Mouse (Mus musculus) kidney, postnatal 0 days (tissue): ENCODE measurements at regions not wholly inside any gene's neighbourhood (a gene's known extent, or its start where the extent isn't known, plus 50 kb on each side); places are given as distances from the start of the nearest gene placed in this dataset.
"Not testable (repeated sequence)": the region's sequence is repeated elsewhere in the genome, so short reads cannot be mapped to it uniquely, and the experiment has no call there.

Source experiments
- ATAC-seq: fragments of 200-750 bp; cut with Nextera tagmentation; replicated peaks from 2 replicates; pipeline ENCODE4 v1.8.0; 2017; ENCODE audit warnings: low read depth, moderate number of reproducible peaks, moderate TSS enrichment, moderate library complexity; ENCODE audit not compliant: low FRiP score
- DNase-seq: peaks from one replicate; pipeline ENCODE4 v3.0.0-alpha.2; 2016; ENCODE audit warnings: low spot score
- H3K27ac ChIP-seq: fragments of 300-500 bp; sonication (generic); 2 replicates; pipeline ENCODE4 v1.5.1; 2014; ENCODE audit warnings: mild to moderate bottlenecking
- H3K27me3 ChIP-seq: fragments of 300-500 bp; sonication (generic); 2 replicates; pipeline ENCODE4 v1.6.1; 2014; ENCODE audit warnings: low read length, mixed read lengths; ENCODE audit not compliant: insufficient read depth
- H3K36me3 ChIP-seq: fragments of 300-500 bp; sonication (generic); 2 replicates; pipeline ENCODE4 v1.6.1; 2014; ENCODE audit warnings: low read length, mixed read lengths; ENCODE audit not compliant: insufficient read depth
- H3K4me1 ChIP-seq: fragments of 300-500 bp; sonication (generic); replicated peaks from 2 replicates; pipeline ENCODE4 v1.6.1; 2014; ENCODE audit warnings: antibody characterized with exemption, low read length, mixed read lengths; ENCODE audit not compliant: insufficient read depth
- H3K4me2 ChIP-seq: fragments of 300-500 bp; sonication (generic); 2 replicates; pipeline ENCODE4 v1.6.1; 2014; ENCODE audit warnings: mild to moderate bottlenecking, low read length, moderate library complexity, mixed read lengths
- H3K4me3 ChIP-seq: fragments of 300-500 bp; sonication (generic); replicated peaks from 2 replicates; pipeline ENCODE4 v1.5.1; 2014; ENCODE audit warnings: low read depth, low read length
- H3K9ac ChIP-seq: fragments of 300-500 bp; sonication (generic); 2 replicates; pipeline ENCODE4 v1.6.1; 2014; ENCODE audit warnings: low read depth, low read length
- H3K9me3 ChIP-seq: fragments of 300-500 bp; sonication (generic); replicated peaks from 2 replicates; pipeline ENCODE4 v1.6.1; 2016; ENCODE audit warnings: low read length, inconsistent platforms, mixed read lengths
- CTCF ChIP-seq: IDR thresholded peaks from 2 replicates; pipeline ENCODE4 v1.5.1; 2016; ENCODE audit warnings: antibody characterized with exemption, low read depth, mild to moderate bottlenecking, moderate library complexity
- WGBS: fragments of 180-500 bp; shearing (Covaris S2); extraction: QIAGEN DNeasy Blood & Tissue Kit; methylation state at CpG from one replicate; pipeline ENCODE4 v1.1.7; 2014; 5-methylcytosine and 5-hydroxymethylcytosine counted together

GRCm38 (mm10) chr13:3035291-3035690, 502.6 kb upstream of the Gdi2 start:
- not testable (repeated sequence) for H3K4me3 ChIP-seq, H3K9me3 ChIP-seq, H3K36me3 ChIP-seq, H3K27ac ChIP-seq, H3K4me1 ChIP-seq, H3K27me3 ChIP-seq, H3K9ac ChIP-seq, DNase-seq, ATAC-seq, H3K4me2 ChIP-seq

DNA sequence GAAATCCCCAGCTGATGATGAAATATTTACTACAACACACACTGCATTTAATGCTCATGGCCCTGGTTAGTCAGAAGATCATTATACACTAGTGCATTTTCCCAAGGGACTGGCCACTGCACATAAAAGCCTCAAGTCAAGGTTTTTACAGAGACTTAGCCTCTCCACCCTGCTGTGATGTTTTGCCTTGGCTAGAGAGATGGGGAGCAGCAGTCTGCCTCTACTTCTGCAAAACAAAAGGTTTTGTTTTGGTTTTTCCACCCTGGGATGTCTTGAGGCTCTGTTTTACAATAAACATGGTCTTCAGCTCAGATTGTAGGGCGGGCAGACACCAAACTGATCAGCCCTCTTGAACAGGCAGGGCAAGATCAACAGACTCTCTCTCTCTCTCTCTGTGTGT, 500.9 kb upstream of the Gdi2 start:
- not testable (repeated sequence) for H3K4me2 ChIP-seq, H3K9me3 ChIP-seq, H3K4me1 ChIP-seq, H3K4me3 ChIP-seq, H3K36me3 ChIP-seq, DNase-seq, H3K27me3 ChIP-seq, H3K27ac ChIP-seq, H3K9ac ChIP-seq
- WGBS = 28% methylated on average over 1 of the region's 1 CpGs
- ATAC-seq = peak; percentile 68

GRCm38 (mm10) chr13:3046381-3047105, 491.3 kb upstream of the Gdi2 start:
- not testable (repeated sequence) for DNase-seq, H3K4me2 ChIP-seq, H3K27ac ChIP-seq, H3K36me3 ChIP-seq, H3K9me3 ChIP-seq, H3K4me1 ChIP-seq, H3K9ac ChIP-seq, H3K4me3 ChIP-seq, H3K27me3 ChIP-seq, ATAC-seq
- WGBS = 82% methylated on average over 8 of the region's 9 CpGs

DNA sequence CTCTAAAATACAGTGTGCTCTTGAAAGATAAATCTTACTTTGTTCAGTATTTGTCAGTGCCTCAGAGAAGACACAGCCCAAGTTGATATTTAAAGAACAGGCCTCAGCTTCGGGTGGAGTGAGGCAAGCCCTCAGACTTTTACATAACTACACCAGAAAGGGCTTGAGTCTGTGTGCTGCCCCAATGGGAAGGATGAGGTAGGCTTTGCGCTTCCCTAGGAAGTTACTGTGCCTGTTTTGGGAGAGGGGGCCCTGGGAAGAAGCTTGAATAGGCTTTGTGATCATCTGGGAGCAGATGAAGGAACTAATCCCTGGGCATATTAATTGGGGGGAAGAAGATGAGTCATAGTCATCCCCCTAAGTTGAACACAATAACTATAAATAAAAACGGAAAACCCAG, 454.4 kb upstream of the Gdi2 start:
- not testable (repeated sequence) for H3K4me3 ChIP-seq, ATAC-seq, H3K27me3 ChIP-seq, H3K36me3 ChIP-seq, H3K9ac ChIP-seq, H3K4me2 ChIP-seq, H3K4me1 ChIP-seq, H3K27ac ChIP-seq, DNase-seq, H3K9me3 ChIP-seq
- 72% methylated on average over 3 of the region's 3 CpGs for WGBS

DNA sequence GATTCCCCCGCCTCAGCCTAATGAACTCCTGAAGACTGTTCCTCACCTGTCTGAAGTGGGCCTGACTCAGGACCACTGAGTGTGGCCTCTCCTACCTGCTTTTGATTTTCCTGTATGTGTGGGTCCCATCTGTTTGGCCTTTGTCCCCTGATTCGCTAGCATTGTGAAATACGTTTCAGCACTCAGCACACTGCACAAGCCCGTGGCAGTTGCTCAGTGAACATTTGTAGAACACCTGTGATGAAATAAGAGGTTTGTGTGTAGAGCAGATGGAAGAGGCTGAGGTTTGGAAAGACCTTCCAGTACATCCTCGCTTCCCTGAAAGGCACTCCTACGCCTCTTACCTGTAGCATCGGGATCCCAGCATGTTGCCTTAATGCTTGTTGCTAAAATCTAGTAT, 447.9 kb upstream of the Gdi2 start:
- not testable (repeated sequence) for H3K4me1 ChIP-seq

GRCm38 (mm10) chr13:3106543-3106942, 431.3 kb upstream of the Gdi2 start:
- H3K27me3 ChIP-seq, H3K4me3 ChIP-seq, DNase-seq, ATAC-seq, H3K27ac ChIP-seq, H3K36me3 ChIP-seq, H3K9ac ChIP-seq, H3K4me2 ChIP-seq, H3K9me3 ChIP-seq, H3K4me1 ChIP-seq: not testable (repeated sequence)
- 21% methylated on average over 2 of the region's 2 CpGs for WGBS

More for the DNA sequence above, 447.9 kb upstream of the Gdi2 start:
- not testable (repeated sequence) for H3K4me3 ChIP-seq, H3K36me3 ChIP-seq, H3K27ac ChIP-seq, H3K9ac ChIP-seq, ATAC-seq, H3K9me3 ChIP-seq, H3K4me2 ChIP-seq, H3K27me3 ChIP-seq, DNase-seq
- WGBS = 87% methylated on average over 7 of the region's 7 CpGs

DNA sequence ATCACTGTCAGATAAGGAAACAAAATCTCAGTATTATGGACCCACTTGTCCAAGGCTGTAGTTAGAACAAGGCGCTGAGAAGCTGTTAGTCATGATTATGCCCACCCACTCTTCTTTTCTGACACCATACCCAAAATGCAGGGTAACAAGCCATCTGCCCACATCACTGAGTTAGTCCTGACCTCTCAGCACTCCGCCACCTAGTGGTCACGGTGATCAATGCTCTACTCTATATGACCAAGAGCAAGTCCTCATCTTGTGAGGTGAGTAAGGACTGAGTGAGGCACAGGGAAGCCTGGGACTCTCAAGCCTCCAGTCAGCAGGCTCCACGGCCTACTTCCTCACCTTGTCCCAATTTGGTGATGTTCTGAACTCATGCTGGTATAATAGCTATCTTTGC, 409.7 kb upstream of the Gdi2 start:
- H3K27ac ChIP-seq, H3K9ac ChIP-seq, H3K36me3 ChIP-seq, H3K27me3 ChIP-seq, ATAC-seq, H3K4me3 ChIP-seq, H3K4me2 ChIP-seq, H3K9me3 ChIP-seq, DNase-seq, H3K4me1 ChIP-seq: not testable (repeated sequence)
- TF ChIP-seq CTCF = peak; percentile 32; the same call in 1 of the 2 replicates
- WGBS = 26% methylated on average over 4 of the region's 4 CpGs

GRCm38 (mm10) chr13:3137281-3137680, 400.6 kb upstream of the Gdi2 start:
- not testable (repeated sequence) for H3K9ac ChIP-seq, H3K4me2 ChIP-seq, H3K27ac ChIP-seq, ATAC-seq, H3K4me3 ChIP-seq, H3K4me1 ChIP-seq, DNase-seq, H3K27me3 ChIP-seq, H3K9me3 ChIP-seq, H3K36me3 ChIP-seq
- WGBS = 84% methylated on average over 2 of the region's 2 CpGs
